Mouse (Mus musculus): Measurements from ENCODE around the gene Snd1.

DNA sequence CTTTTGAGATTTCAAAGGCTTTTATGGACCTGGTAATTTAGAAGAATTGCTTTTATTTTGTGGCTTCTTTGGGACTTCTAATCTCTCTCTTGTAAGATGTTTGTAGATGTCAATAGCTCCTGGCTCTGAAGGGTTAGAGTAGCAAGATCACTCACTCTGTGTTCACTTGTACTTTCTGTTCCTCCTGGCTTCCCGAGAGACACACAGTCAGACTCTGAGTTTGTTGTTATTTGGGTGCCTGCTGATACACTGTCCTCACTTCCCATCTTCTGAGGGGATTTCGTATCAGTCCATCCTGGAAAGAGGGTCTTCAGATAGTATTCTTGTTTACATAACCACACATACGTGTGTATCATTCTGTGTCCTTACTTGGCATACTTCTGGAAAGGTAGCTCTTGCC, 148.0 kb downstream of the Snd1 start:
- TF ChIP-seq SRF (IDR thresholded peaks at IDR 0.05; ENCODE audit: control insufficient read depth, insufficient read length, low read depth) (no peak), POLR2A (IDR thresholded peaks at IDR 0.05; ENCODE audit: insufficient read length, low read depth) (no peak), MYOD1 (IDR thresholded peaks at IDR 0.05; ENCODE audit: control insufficient read depth in 1 of 3, insufficient read length in 2 of 3, low read depth in 2 of 3) (no peak), USF1 (IDR thresholded peaks at IDR 0.05; ENCODE audit: low read depth) (no peak), MAX (IDR thresholded peaks at IDR 0.05; ENCODE audit: low read depth) (no peak), E2F4 (IDR thresholded peaks at IDR 0.05; ENCODE audit: insufficient read depth) (no peak), REST (IDR thresholded peaks at IDR 0.05; ENCODE audit: insufficient read depth, insufficient read length) (no peak), TCF12 (IDR thresholded peaks at IDR 0.05; ENCODE audit: insufficient read depth, poor library complexity, severe bottlenecking) (no peak)

All from myocyte (in vitro differentiated cells).